Mouse (Mus musculus): Measurements from ENCODE around the gene Elp4.

Elp4 gene

GRCm38 (mm10) chr2:105806047-105806446 is 98.3 kb downstream of the Elp4 start:
- no peak for DNase-seq (ENCODE audit: low read depth, low spot score)

DNA sequence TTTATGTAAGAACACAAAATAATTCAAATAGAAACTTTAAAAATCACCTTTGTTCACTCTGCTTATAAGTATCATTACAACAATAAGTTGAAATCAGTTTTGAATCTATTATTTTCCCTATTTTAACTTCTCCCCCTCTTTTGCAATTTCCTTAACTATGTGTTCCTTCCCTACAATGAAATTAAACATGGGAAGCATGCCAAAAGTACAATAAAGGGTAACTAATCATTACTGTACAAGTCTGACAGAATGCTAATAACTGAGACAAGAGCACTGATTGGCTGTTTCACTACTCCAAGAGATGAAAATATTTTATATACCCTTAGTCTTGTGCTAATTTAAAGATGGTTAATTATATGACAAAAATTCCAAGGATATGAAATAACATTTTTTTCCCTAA is 99.2 kb downstream of the Elp4 start:
- no peak for DNase-seq (ENCODE audit: low read depth, low spot score)

GRCm38 (mm10) chr2:105804506-105804905 is 99.9 kb downstream of the Elp4 start:
- no peak for DNase-seq (ENCODE audit: low read depth, low spot score)

DNA sequence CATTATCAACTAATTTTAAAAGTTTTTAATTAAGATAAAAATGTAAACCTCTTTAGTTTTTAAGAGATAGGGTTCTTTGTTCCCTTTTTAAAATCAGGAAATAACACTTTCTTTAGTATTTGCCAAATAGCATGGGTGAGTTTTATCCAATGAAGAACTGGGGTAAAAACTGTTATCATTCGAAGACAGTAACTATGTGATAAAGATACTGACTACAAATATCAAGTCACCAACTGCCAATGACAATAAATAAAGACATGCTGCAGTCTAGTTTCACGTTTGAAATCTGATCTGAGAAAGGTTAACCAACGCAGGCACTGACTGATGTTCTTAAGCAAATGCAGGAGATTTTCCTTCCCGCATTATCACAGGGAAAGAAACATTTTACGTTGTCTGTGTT is 100.9 kb downstream of the Elp4 start:
- no peak for DNase-seq (ENCODE audit: low read depth, low spot score)

DNA sequence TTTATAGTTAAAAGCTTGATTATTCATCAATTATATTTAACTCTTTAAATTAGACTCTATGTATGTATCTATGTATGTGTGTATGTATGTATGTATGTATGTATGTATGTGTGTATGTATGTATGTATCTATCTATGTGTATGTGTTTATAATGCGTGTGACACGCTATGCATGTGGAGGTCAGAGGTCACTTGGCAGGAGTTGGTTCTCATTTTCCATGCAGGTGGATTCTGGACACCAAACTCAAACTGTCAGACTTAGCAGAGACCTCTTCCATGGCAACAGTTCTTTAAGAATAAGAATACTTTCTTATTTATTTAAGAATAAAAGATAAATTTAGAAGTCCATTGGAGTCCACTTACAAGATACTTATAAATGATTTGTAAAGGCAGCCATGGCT is 101.5 kb downstream of the Elp4 start:
- no peak for DNase-seq (ENCODE audit: low read depth, low spot score)

- DNase-seq (ENCODE audit: low read depth, low spot score) = no peak
Observed at GRCm38 (mm10) chr2:105801536-105801935, 102.8 kb downstream of the Elp4 start.

DNA sequence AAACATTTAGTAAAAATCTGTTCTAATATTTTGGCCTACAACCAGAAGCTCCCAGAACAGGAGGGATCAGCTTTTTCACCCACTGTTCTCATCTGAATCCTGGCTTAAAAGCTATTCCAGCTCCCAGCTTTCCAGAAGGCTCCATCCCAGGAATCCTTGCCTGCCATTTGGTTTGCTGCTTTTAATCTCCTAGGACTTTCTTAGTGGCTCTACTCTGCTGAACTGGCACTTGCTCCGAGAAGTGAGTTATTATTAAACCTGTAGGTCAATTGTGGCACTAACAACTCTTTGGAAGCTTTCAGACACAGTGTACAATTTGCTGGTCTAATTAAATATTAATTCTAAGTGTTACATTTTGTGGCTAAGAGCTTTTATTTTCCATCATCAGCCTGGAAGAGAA is 103.7 kb downstream of the Elp4 start:
- DNase-seq (ENCODE audit: low read depth, low spot score) = no peak

- DNase-seq (ENCODE audit: low read depth, low spot score) = no peak
Observed at GRCm38 (mm10) chr2:105799840-105800239, 104.5 kb downstream of the Elp4 start.

DNA sequence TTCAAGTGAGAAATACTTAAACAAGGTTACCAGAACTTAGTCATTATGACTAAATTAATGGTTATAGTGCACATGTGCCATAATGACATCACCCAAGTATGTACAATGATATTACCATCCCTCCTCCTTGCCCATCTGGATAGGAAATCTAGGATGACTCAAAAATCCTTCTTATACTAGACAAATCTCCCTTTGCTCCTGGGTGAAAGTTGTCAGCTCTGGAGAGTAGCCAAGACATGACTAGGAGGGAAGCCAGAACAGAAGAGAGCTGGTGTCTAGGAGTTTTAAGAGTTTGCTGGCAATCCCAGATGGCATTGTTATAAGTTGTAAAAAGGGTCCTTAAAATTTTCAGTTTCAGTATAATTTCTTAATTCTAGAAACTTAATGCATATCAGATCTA is 106.5 kb downstream of the Elp4 start:
- DNase-seq (ENCODE audit: low read depth, low spot score) = no peak

DNA sequence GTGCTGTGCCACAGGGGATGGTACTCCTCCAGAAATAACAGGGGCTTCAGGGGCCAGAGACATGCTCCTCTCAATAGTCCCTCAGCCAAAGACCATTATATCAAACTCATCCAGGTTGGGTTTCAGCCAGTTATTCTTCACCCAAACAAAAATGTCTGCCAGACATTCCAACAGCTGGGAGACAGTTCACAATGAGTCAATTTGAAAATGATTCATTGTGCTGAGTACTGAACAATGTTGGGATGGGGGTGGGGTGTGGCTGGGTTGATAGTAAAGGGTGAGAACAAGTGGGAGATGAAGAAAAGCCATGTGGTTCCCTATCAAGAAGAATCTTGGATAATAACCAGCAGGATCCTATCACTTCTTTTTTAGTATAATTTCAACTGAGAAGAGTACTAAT is 108.3 kb downstream of the Elp4 start:
- DNase-seq (ENCODE audit: low read depth, low spot score) = no peak

- no peak for DNase-seq (ENCODE audit: low read depth, low spot score)
Observed at GRCm38 (mm10) chr2:105792339-105793120, 111.8 kb downstream of the Elp4 start.

DNA sequence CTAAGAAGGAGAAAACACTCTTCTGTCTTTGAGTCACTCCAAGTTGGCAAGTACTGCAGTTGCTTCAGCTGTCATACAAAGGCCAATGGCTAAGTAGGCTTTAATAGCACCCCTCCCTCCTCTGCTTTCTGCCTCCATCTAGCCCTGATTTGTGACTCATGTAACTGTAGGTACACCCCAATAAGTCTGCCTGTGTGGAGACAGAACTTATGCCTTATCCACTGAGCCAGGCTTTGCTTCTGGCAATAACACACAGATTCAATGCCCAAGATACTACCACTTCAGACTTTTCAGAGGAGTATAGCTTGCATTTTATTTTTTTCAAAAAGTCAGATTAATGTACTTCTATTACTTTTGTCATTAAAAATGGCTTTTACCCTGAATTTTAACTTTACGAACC is 114.4 kb downstream of the Elp4 start:
- no peak for DNase-seq (ENCODE audit: low read depth, low spot score)

DNA sequence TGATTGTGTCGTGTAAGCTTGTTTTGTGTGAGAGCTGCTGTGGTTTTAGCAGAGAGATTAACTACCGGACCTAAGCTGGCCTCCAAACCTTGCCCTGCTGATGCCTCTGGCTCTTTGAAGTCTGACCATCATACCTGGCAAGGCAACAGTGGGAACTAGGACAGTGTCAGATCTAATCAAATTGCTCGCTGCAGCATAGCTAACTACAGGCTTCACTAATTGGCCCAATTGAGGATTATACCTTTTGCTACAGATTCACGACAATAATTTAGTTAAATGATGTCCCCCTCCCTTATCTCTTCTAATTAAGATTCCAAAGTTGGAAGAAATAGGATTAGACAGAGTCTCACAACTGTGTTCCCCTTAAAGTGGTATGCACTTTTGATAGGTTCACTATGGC is 116.6 kb downstream of the Elp4 start:
- no peak for DNase-seq (ENCODE audit: low read depth, low spot score)

DNA sequence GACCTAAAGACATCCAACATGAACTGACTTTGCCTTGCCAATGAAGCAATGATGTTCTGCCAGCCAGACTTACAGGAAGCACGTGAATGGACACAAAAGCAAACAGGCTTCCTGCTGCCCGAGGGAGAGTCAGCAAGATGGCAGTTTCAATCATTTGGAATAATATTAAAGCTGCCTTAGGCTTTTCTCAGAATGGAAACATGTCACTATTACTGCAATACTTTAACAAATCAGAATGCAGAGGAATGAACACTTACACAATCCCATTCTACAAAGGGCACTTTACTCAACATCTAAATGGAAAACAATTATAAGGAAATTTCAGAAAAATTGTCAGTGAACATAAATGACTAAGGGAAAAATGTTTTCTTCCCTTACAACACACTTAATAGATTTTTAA is 117.4 kb downstream of the Elp4 start:
- no peak for DNase-seq (ENCODE audit: low read depth, low spot score)

DNA sequence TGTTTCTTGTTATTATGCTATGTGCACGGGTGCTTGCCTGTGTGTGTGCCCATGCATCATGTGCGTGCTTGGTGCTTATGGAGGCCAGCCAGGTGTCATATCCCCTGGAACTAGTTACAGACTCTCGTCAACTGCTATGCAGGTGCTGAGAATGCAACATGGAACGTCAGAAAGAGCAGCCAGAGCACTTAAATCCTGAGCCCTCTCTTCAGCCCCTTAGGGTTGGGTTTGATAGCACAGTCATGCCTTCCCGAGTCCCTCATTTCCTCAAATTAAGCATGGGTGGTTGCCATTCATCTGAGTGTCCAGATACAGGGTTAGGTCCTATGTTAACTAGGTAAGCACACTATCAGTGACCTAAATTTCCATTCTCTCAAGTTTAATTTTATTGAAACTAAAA is 121.5 kb downstream of the Elp4 start:
- DNase-seq (ENCODE audit: low read depth, low spot score) = no peak

DNA sequence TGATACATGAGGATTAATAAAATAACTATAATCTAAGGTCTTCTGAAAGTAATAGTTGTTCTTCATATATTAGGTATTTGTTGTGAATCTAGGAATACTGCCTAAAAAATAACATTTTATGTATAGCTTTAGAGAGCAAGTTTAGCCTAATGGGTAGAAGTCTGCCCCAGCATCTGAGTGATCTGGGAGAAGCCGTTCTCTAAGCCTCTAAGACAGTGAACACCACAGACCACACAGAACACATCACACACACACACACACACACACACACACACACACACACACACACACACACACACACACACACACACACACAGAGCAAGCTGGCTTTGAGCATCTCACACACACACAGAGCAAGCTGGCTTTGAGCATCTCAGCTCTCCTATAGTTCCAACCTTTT is 123.6 kb downstream of the Elp4 start:
- no peak for DNase-seq (ENCODE audit: low read depth, low spot score)

DNA sequence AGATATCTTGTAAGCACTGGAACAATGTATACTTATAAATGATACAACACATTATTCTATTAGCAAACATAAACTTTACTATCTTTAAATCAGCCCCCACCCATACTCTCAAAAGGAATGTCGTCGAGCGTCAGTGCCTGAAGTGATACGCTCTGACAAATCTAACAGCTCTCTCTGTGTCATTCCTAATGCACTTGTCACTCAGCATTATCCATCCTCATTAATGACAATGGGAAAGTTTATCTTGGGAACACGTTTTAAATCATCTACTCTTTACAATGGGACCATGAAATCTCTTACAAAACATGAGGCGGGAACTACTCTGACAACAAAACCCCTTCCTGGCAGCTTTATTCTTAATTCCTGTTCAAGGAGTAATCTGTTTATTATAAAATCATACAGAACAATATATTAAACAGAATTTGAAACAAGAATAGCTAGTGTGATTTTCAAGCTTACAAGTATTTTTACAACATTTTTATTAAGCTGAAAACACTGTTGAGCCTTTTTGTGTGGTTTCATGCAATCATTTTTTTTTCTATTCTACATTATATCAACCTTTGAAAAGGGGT is 125.0 kb downstream of the Elp4 start:
- DNase-seq (ENCODE audit: low read depth, low spot score) = no peak

DNA sequence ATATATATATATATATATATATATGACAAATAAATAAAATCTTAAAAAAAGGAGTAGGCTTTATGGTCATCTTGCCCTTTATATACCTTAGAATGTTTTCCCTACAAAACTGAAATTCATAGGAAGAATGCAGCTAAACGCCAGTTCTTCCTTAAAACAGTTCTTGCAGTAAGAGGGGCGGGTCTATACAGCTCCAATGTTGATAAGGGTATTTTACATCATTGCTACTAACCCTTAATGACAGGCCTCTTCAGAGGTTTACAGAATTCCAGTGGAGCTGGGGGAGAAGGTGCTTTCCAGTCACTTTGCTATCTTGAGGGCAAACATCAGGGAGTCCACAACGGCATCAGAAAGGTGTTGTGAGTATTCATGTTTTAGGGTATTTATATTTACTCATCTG is 133.1 kb downstream of the Elp4 start:
- no peak for DNase-seq (ENCODE audit: low read depth, low spot score)

GRCm38 (mm10) chr2:105769747-105770328 is 134.5 kb downstream of the Elp4 start:
- DNase-seq (ENCODE audit: low read depth, low spot score) = no peak

- no peak for DNase-seq (ENCODE audit: low read depth, low spot score)
Observed at GRCm38 (mm10) chr2:105753512-105753911, 150.9 kb downstream of the Elp4 start.

DNA sequence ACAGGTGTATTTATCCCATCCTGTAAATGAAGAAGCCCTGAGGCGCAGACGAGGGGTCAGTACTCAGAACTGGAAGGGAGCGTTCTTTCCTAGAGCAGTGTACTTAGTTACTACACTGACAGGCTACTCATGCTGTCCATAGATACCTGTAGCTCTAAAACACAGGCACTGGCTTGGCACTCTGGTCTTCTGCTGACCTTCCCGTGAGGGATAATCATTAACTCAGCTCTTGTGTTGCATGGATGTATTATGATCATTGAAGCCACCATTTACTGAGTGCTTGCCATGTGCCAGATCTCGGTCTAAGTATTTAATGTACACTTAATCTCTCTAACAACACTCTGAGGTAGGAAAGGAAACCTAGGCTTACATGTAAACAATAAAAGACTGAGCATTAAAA is 155.3 kb downstream of the Elp4 start:
- no peak for DNase-seq (ENCODE audit: low read depth, low spot score)

DNA sequence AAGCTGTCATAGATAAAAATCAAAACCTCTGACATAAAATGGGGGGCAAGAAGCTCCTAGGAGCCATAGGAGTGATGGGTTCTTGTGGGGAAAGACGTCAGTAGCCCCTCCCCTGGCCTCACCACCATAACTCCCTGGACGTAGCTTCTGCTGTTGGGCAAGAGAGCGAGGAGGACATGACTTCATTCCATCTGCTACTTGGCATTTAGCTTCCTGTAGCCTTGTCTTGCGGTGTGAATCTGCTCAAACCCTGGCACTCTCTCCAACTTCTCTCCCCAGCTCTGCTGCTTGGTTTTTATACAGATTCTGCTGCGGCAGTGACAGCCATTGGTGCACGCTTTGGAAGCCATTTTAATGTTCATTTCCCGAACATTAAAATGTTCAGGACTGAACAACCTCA is 157.5 kb downstream of the Elp4 start:
- DNase-seq (ENCODE audit: low read depth, low spot score) = no peak

DNA sequence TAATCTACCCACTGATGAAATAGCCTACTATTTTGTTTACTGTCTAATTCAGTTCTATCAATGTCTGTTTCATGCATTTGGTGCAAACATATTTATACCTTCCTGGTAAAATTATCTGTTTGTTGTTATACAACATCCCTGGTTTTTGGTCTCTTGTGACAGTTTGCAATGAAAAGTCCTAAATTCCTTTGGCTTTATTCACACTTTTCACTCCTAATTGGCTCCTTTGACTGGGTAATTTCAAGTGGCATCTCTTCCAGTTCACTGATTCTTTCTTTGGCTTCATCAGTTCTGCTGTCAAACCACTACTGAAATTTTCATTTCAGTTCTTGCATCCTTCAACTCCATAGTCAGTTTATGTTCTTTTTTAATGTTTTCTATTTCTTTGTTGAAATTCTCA is 168.2 kb downstream of the Elp4 start:
- DNase-seq (ENCODE audit: low read depth, low spot score) = no peak

All from c-Kit-negative CD71-positive TER-119-positive erythroid progenitor cells, embryonic 14.5 days (primary cell).